Mouse (Mus musculus) testis, adult 2 months (tissue): ENCODE data around the gene Fam24b.

Experiments used
- CTCF ChIP-seq: fragments of 200-500 bp; IDR thresholded peaks from 2 replicates; pipeline ENCODE4 v1.5.1; 2012; ENCODE audit warnings: low read depth, mild to moderate bottlenecking, inconsistent platforms, low read length, moderate library complexity; ENCODE audit not compliant: control insufficient read depth, insufficient read depth, insufficient replicate concordance
- POLR2A ChIP-seq: fragments of 200-500 bp; IDR thresholded peaks from 2 replicates; pipeline ENCODE4 v1.6.1; 2012; ENCODE audit warnings: low read depth, mild to moderate bottlenecking, inconsistent platforms, low read length, moderate library complexity; ENCODE audit not compliant: control insufficient read depth

- no peak for TF ChIP-seq POLR2A
- TF ChIP-seq CTCF, result no peak
These were observed 11.7 kb downstream of the Fam24b start for GRCm38 (mm10) chr7:131317587-131317986.
